Mouse (Mus musculus): ENCODE data around the gene Nanos3. TPM values are rescaled to one million over a fixed set of nuclear protein-coding genes. Genes with fewer than 3 reads are reported as not detected.

Nanos3 gene
- polyA plus RNA-seq, 1 experiment from 2014 or later = 9.4 TPM

- WGBS = 95% methylated on average over 7 of the region's 7 CpGs
Measured at GRCm38 (mm10) chr8:84190191-84190867, 5.3 kb upstream of the Nanos3 start.

DNA sequence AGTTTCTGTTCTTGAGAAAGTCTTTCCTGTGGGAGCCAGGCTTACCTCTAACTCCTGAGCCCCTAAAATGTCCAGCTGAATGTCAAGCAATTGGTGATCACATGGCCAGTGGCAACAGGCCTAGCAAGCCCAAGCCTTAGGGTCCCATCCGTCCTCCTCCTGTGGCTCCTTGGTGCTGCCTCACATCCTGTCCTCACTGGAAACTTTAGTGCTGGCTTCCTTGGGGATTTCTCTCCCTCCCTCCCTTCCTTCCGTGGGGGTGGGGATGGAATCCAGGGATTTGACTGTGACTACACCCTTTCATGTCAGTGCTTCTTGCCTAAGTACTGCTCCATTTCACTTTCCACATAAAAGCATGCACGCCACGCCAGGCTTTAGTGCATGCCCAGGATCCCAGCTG, 4.6 kb upstream of the Nanos3 start:
- Histone ChIP-seq H3K4me1 (ENCODE audit: control insufficient read depth, insufficient read depth, low read length) (peaks cover 10% of the 10 kb centered on the region), H3K4me2 (ENCODE audit: low read length) (no peak overlapping the region), H3K9me3 (ENCODE audit: control insufficient read depth, low read length) (no peaks in the 10 kb centered on the region), H3K27me3 (ENCODE audit: control insufficient read depth, insufficient read depth, low read length) (no peaks in the 10 kb centered on the region), H3K36me3 (ENCODE audit: control insufficient read depth, insufficient read depth, low read length) (no peaks in the 10 kb centered on the region), H3K9ac (replicated peaks; ENCODE audit: low read length) (no peak overlapping the region), H3K4me3 (replicated peaks; ENCODE audit: low read depth, low read length) (no peak overlapping the region), H3K27ac (replicated peaks; ENCODE audit: low read depth, low read length) (no peak overlapping the region)
- DNase-seq = no peak
- WGBS = 58% methylated on average over 4 of the region's 4 CpGs
- ATAC-seq (ENCODE audit: low FRiP score, low TSS enrichment) = no peak

More at GRCm38 (mm10) chr8:84190191-84190867, 5.3 kb upstream of the Nanos3 start:
- Histone ChIP-seq H3K4me1 (ENCODE audit: control insufficient read depth, insufficient read depth, low read length) (0 out of 2 replicates have a peak, but pooled peaks cover 6% of the 10 kb centered on the region), H3K4me2 (ENCODE audit: low read length) (no peak overlapping the region), H3K9me3 (ENCODE audit: control insufficient read depth, low read length) (no peaks in the 10 kb centered on the region), H3K9ac (replicated peaks; ENCODE audit: low read length) (no peak overlapping the region), H3K36me3 (ENCODE audit: control insufficient read depth, insufficient read depth, low read length) (no peaks in the 10 kb centered on the region), H3K27me3 (ENCODE audit: control insufficient read depth, insufficient read depth, low read length) (no peaks in the 10 kb centered on the region), H3K27ac (replicated peaks; ENCODE audit: low read depth, low read length) (no peak overlapping the region), H3K4me3 (replicated peaks; ENCODE audit: low read depth, low read length) (no peak overlapping the region)
- ATAC-seq (ENCODE audit: low FRiP score, low TSS enrichment) (no peak), DNase-seq (no peak)

DNA sequence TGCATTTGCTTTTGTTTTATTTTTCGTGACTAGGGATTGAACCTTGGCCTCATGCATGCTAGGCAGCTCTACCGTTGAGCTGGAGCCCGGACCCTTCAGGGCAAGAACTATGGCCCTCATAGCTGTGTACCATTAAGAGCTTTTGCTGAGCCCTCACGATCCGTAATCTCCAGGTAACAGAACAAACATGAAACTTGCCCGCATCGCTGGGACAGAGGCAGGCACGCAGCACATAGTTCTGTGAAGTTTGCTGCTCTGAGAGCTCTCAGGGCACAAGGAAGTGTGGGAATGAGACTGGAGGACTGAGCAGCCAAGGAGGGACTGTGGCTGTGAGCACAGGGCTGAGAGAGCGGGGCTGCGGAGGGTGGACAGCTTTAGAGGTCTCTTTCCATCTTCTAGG, 3.7 kb upstream of the Nanos3 start:
- no peak overlapping the region for H3K4me2 ChIP-seq (ENCODE audit: low read length)
- no peak overlapping the region for H3K27ac ChIP-seq (replicated peaks; ENCODE audit: low read depth, low read length)
- 90% methylated on average over 10 of the region's 10 CpGs for WGBS
- H3K4me1 ChIP-seq (ENCODE audit: control insufficient read depth, insufficient read depth, low read length) = peaks cover 16% of the 10 kb centered on the region
- no peaks in the 10 kb centered on the region for H3K9me3 ChIP-seq (ENCODE audit: control insufficient read depth, low read length)
- no peaks in the 10 kb centered on the region for H3K36me3 ChIP-seq (ENCODE audit: control insufficient read depth, insufficient read depth, low read length)
- no peaks in the 10 kb centered on the region for H3K27me3 ChIP-seq (ENCODE audit: control insufficient read depth, insufficient read depth, low read length)
- no peak overlapping the region for H3K9ac ChIP-seq (replicated peaks; ENCODE audit: low read length)
- no peak overlapping the region for H3K4me3 ChIP-seq (replicated peaks; ENCODE audit: low read depth, low read length)
- DNase-seq (no peak), ATAC-seq (ENCODE audit: low FRiP score, low TSS enrichment) (no peak)

- Histone ChIP-seq H3K9ac (replicated peaks; ENCODE audit: low read length) (peak overlapping the region; percentile 29; the same call in 1 of the 2 replicates), H3K4me3 (replicated peaks; ENCODE audit: low read depth, low read length) (peak overlapping the region; percentile 20; the same call in 1 of the 2 replicates), H3K27me3 (ENCODE audit: control insufficient read depth, insufficient read depth, low read length) (no peaks in the 10 kb centered on the region), H3K9me3 (ENCODE audit: control insufficient read depth, low read length) (no peaks in the 10 kb centered on the region), H3K36me3 (ENCODE audit: control insufficient read depth, insufficient read depth, low read length) (no peaks in the 10 kb centered on the region), H3K27ac (replicated peaks; ENCODE audit: low read depth, low read length) (0 out of 2 replicates have a peak overlapping the region, but pooled peaks have one; percentile 41), H3K4me2 (ENCODE audit: low read length) (peak overlapping the region; percentile 52), H3K4me1 (ENCODE audit: control insufficient read depth, insufficient read depth, low read length) (peaks cover 24% of the 10 kb centered on the region)
- 6% methylated on average over 21 of the region's 21 CpGs for WGBS
- peak; percentile 63 for DNase-seq
- ATAC-seq (ENCODE audit: low FRiP score, low TSS enrichment) = no peak
Measured at GRCm38 (mm10) chr8:84187065-84187755, 2.2 kb upstream of the Nanos3 start.

DNA sequence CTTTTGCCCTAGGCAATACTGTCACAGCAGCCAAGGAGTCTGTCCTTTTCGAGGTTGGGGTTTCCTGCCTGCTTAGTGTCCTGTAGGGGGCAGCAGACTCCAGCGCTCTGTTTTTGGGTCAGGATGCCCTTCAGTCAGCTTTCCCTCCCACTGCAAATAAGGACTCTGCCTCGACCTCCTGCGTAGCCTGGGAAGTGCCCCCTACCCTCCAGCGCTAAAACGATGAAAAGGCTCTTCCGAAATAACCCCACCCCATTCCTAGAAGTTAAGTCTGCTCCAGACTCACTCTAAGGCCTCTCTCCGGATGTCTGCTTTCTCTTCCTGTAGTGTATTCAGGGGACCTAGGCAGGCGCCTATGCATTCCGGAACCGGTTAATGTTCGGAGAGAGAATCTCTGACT, 1.5 kb upstream of the Nanos3 start:
- peak overlapping the region; percentile 29; the same call in 1 of the 2 replicates for H3K9ac ChIP-seq (replicated peaks; ENCODE audit: low read length)
- H3K4me1 ChIP-seq (ENCODE audit: control insufficient read depth, insufficient read depth, low read length) = peaks cover 30% of the 10 kb centered on the region
- H3K27me3 ChIP-seq (ENCODE audit: control insufficient read depth, insufficient read depth, low read length) = no peaks in the 10 kb centered on the region
- under 1% methylated on average over 12 of the region's 12 CpGs for WGBS
- H3K4me3 ChIP-seq (replicated peaks; ENCODE audit: low read depth, low read length) = peak overlapping the region; percentile 20; the same call in 1 of the 2 replicates
- H3K4me2 ChIP-seq (ENCODE audit: low read length) = peak overlapping the region; percentile 52
- ATAC-seq (ENCODE audit: low FRiP score, low TSS enrichment) (0 out of 2 replicates have a peak, but pooled peaks have one; percentile 7), DNase-seq (peak; percentile 89)
- H3K27ac ChIP-seq (replicated peaks; ENCODE audit: low read depth, low read length) = no peak overlapping the region
- H3K9me3 ChIP-seq (ENCODE audit: control insufficient read depth, low read length) = no peaks in the 10 kb centered on the region
- H3K36me3 ChIP-seq (ENCODE audit: control insufficient read depth, insufficient read depth, low read length) = no peaks in the 10 kb centered on the region

DNA sequence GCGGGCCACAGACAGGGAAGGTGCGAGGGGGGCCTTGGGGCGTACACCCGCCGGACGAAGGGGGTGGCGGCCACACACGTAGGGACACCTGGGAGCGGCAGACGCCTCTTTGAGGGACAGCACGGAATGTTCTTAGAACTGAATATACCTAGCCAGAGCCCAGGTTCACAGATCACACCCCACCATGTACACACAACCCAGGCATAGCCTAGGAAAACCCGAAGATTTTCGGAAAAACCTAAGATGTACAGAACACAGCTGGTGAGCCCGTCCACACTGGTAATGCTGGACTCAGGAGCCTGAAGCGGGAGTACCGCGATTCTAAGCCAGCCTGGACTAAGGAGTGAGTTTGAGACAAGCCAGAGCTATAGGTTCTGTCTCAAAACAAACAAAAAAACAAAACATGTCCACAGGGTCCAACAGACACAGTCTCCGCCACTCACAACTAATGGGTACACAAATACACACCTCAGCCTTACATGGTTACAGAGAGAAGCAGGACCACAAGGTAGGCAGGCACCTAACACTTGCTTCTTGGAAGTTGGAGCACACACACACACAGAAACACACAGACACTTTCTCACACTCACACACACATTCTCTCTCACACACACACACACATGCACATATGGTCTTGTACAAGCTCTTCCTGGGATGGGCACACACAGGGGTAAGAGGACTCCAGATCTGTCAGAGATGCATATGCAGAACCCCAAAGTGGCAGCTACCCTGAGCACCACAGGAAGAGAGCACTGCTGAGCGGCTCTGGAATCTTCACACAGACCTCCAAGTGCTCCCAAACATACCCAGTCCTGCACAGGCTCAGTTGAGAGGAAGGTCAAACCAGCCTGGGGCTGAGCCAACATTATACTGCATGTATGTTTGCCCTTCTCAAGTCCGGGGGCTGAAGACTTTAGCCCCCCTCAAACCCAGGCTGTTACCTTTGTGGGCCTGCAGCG, 653 bp downstream of the Nanos3 start:
- H3K9ac ChIP-seq (replicated peaks; ENCODE audit: low read length) = peak overlapping the region; percentile 99
- H3K36me3 ChIP-seq (ENCODE audit: control insufficient read depth, insufficient read depth, low read length) = no peaks in the 10 kb centered on the region
- peak overlapping the region; percentile 88 for H3K4me3 ChIP-seq (replicated peaks; ENCODE audit: low read depth, low read length)
- H3K4me1 ChIP-seq (ENCODE audit: control insufficient read depth, insufficient read depth, low read length) = peaks cover 52% of the 10 kb centered on the region
- DNase-seq (no peak), ATAC-seq (ENCODE audit: low FRiP score, low TSS enrichment) (peak; percentile 5; the same call in 1 of the 2 replicates)
- peak overlapping the region; percentile 86 for H3K4me2 ChIP-seq (ENCODE audit: low read length)
- H3K27me3 ChIP-seq (ENCODE audit: control insufficient read depth, insufficient read depth, low read length) = no peaks in the 10 kb centered on the region
- peak overlapping the region; percentile 97 for H3K27ac ChIP-seq (replicated peaks; ENCODE audit: low read depth, low read length)
- H3K9me3 ChIP-seq (ENCODE audit: control insufficient read depth, low read length) = no peaks in the 10 kb centered on the region
- 18% methylated on average over 21 of the region's 21 CpGs for WGBS

GRCm38 (mm10) chr8:84183261-84184084, 1.5 kb downstream of the Nanos3 start:
- ATAC-seq (ENCODE audit: low FRiP score, low TSS enrichment) = peak; percentile 51
- H3K4me2 ChIP-seq (ENCODE audit: low read length) = peak overlapping the region; percentile 86
- under 1% methylated on average over 72 of the region's 87 CpGs for WGBS

More at GRCm38 (mm10) chr8:84183261-84184084, 1.5 kb downstream of the Nanos3 start:
- peak overlapping the region; percentile 97 for H3K27ac ChIP-seq (replicated peaks; ENCODE audit: low read depth, low read length)
- 0 out of 2 replicates have a peak, but pooled peaks cover 2% of the 10 kb centered on the region for H3K36me3 ChIP-seq (ENCODE audit: control insufficient read depth, insufficient read depth, low read length)
- peak overlapping the region; percentile 99 for H3K9ac ChIP-seq (replicated peaks; ENCODE audit: low read length)
- H3K4me1 ChIP-seq (ENCODE audit: control insufficient read depth, insufficient read depth, low read length) = peaks cover 60% of the 10 kb centered on the region
- peak overlapping the region; percentile 88 for H3K4me3 ChIP-seq (replicated peaks; ENCODE audit: low read depth, low read length)
- DNase-seq = peak; percentile 83
- no peaks in the 10 kb centered on the region for H3K27me3 ChIP-seq (ENCODE audit: control insufficient read depth, insufficient read depth, low read length)
- no peaks in the 10 kb centered on the region for H3K9me3 ChIP-seq (ENCODE audit: control insufficient read depth, low read length)

Measured in midbrain, embryonic 14.5 days (tissue).